Mouse (Mus musculus) frontal cortex, adult (tissue): ENCODE results near the gene Akap12.

ENCODE experiments used
- ATAC-seq: cut with Nextera tagmentation; 2 replicates; pipeline ENCODE4 v1.9.2; 2017; ENCODE audit warnings: mild to moderate bottlenecking, moderate library complexity, mixed read lengths; ENCODE audit not compliant: low TSS enrichment

The Akap12 gene

DNA sequence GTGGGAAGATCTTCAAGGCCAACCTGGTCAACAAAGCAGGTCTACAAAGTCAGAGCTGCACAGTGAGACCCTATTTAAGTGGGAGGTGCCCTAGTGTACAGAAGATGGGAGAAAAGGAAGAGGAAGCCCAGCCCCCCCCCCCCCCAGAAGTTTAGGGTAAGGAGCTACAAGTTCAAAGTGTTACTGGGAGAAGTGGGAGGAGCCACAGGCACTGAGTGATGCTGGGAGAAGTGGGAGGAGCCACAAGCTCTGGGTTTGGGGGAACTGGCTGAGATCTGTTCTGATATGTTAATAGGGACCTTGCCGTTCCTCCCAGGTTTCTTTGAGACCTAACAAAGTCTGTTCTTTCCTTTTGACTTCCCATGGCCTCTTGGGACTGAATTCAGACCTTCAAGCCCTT is 18.6 kb downstream of the Akap12 start:
- no peak for ATAC-seq

DNA sequence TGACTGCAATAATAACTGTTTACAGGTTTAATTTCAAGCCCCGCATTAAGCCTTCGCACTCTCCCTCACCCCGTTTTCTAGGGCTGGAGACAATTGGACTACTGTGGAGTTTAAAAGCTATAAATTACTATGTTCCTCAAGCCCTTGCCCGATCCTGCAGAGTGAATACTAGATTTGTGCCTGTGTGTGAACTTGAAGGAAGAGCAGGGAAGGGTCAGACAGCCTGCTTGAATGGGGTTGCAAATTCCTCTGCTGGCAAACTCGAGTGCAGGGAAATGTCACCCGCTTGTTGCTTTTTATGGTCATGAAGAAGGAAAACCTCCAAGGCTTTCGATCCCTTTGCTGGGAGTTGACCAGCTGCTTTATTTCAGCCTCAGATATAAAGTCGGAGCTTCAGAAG is 19.6 kb downstream of the Akap12 start:
- no peak for ATAC-seq

DNA sequence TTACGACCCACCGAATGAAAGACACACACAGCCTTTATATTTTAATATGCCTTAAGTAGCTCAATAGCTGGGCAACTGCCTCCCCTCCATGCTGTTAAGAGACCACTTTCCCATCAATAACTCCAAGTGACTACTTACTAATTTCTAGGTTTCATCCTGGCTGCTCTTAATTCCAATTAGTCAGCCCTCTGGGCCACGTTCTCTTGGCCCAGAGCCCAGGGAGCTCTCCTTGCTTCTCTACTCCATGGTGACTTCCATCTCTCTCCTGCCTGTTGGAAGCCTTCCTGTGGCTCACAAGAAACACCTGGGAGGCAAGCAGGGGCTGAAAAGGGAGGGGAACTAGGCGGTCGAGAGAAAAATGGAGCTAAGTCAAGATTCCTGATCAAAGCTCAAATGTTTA is 23.0 kb downstream of the Akap12 start:
- no peak for ATAC-seq

DNA sequence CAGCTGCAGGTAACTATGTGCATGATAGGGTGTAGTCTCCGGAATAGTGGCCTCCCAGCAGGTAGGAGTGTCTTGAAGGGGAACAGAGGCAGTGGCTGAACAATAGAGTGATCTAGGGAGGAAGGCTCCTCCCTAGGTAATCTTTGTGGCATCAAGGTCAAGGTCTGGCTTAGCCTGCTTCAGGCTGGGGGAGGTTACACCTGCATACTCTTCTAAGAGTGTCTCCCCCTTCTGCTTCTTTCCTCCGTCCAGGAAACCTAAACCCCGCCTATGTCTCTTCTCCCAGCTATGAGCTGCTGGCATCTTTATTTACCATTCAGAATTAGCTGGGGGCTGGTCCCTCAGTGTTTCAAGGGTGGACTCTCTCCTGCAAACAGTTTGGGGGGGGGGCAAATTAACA is 23.5 kb downstream of the Akap12 start:
- no peak for ATAC-seq

DNA sequence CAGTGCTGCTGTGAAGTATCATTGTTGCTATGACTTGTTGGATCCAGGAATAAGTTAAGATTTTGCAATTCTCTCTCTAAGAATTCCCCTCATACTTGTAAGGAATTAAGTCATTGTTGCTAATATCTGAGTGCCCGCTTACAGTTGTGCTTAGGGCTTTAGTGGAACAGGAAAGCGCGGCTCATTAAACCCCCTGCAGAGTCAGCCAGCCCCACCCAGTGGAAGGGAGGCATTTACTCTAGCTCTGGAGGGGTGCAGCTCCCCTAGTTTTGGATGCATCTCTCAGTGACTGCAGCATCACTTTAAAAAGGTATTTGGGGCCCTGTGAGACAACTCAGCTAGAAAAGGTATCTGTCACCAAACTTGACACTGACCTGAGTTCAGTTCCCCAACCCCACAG is 24.0 kb downstream of the Akap12 start:
- ATAC-seq = no peak

DNA sequence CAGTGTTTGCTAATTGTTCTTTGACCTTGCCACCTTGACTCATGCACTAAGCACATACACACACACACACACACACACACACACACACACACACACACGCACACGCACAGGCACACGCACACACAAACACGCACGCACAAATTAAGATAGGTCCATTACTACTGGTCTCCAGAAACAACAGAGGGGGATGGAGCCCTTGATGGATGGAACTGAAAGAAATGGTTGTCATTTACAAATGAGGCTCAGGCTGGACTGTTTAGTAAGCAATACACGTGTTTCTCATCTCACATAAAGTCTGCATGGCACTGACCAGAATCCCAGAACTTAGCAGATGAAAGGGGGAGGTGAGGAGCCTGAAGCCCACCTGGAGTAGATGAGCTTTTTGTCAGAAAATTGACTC is 24.4 kb downstream of the Akap12 start:
- ATAC-seq = no peak

DNA sequence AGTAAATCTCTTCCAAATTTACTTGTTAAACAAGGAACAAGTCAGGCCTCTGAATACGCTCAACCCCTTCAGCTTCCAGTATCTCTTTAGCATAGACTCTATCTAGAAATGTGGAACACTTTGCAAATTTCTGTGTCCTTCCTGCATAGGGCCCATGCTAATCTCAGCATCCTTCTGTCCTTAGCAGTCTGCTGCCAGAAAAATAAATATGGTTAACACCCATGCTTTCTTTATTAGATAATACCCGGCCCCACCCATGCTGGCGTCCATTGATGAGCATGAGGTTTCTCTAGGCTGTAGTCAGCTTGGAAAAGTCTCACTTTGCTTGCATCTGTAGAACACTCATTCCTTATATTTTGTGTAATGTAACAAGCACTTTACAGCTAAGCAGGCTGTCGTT is 27.2 kb downstream of the Akap12 start:
- ATAC-seq = no peak

DNA sequence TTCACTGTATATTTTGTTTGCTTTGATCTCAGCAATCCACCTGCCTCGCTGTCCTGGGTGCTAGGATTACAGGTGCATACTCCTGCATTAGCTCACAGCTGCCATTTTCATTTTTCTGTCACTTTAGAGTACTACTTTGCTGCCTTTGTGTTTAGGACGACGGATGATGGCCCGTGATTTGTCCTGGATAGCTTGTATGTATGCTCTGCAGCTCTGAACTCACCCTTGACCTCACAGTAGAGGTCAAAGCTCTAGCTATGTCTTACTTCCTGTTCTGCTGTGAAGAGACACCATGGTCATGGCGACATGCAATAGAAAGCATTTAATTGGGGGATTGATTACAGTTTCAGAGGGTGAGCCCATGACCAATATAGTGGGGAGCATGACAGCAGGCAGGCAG is 37.4 kb downstream of the Akap12 start:
- no peak for ATAC-seq

DNA sequence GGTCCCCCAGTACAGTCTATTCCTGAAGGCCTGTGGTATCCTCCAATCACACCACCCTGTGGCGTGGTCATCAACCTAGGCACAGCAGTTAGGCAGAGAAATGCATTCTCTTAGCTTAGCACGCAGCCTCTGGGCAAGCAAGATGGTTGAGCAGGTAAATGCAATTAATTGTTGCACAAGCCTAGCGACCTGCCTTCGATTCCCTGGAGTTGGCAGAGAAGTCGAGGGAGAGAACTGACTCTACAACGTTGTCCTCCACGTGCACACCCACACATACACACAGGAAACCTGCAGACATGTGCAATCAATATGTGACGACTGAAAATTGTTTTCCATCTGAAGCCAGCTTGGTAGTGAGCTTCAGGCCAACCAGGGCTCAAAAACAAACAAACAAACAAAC is 57.7 kb downstream of the Akap12 start:
- no peak for ATAC-seq

DNA sequence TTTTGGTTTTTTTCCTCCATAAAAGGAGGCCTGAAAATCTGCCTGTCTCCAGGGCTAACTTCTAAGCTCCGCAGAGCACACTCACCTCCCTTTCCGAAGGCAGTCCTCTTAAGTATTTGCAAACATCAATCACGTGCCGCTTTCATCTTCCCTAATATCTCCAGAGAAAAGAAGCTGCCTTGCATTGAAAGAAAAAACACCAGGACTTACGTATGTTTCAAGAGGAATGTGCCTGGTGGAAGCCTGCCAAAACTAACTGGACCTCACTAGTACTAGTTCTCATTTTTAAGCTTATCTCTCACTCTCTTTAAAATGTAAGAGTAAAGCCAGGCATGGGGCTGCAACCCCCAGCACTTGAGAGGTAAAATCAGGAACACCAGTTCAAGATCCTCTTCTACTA is 59.4 kb downstream of the Akap12 start:
- ATAC-seq = no peak

DNA sequence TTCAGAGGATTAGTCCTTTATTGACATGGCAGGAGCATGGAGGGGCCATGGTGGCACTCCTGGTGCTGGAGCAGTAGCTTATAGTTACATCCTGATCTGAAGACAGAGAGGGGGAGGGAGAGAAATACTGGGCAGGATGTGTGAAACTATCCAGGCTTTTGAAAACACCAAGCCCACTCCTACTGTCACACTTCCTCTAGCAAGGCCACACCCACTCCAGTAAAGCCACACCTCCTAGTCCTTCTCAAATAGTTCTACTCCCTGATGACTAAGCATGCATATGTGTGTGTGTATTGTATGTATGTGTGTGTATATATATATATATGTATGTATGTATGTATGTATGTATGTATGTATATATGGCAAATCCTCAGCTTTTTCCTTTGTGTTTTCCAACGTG is 61.5 kb downstream of the Akap12 start:
- ATAC-seq = no peak

DNA sequence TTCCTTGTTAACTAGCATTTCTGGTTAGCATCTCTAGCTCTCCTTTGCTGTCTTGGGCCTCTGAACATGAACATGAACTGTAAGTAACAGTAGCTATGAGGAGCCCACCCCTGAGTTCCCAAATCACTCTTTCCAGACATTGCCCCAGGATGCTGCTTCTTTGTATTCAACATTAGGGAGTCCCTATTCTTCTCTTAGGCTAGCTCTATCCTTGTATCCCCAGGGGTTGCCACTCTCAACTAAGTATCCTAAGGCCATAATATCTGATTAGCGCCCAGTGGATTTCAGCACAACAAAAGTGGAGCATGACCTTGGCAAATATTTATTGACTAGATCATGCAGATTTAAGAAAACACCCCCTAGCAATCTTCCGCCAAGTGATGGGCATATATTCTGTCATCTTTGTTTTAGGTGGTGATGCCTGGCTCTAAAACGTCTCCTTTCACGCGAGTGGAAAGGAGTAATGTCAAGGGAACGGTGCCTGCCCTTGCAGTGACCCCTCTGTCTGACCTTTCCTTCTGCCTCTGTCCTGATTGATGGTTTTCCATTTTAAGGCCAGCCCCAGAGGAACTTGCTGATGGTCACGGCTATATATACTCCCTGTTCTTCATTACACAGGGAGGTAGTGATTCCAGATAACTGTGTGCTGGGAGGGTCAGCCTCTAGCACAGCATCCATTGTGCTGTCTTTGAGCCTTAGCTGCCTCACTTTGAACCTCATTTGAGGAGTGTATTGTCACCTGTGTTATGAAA is 66.2 kb downstream of the Akap12 start:
- no peak for ATAC-seq

DNA sequence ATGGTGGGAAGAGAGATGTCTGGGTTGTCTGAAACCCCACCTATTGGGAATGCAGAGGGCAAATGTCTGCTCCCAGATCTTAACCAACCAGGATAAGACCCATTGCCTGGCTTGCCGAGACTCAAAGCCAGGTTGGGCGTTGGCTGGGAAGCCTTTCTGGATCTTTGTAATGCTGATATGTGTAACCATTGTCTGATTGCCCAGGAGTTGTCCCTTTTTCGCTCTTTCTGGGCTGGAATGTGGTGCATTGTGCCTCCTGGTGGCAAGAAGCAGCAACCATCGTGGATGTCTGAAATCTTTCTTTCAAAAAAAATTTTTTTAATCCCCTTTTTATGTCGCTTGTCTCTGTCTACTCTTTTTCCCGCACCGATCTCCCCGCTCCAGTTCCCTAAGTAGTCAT is 67.1 kb downstream of the Akap12 start:
- ATAC-seq = peak; percentile 64

DNA sequence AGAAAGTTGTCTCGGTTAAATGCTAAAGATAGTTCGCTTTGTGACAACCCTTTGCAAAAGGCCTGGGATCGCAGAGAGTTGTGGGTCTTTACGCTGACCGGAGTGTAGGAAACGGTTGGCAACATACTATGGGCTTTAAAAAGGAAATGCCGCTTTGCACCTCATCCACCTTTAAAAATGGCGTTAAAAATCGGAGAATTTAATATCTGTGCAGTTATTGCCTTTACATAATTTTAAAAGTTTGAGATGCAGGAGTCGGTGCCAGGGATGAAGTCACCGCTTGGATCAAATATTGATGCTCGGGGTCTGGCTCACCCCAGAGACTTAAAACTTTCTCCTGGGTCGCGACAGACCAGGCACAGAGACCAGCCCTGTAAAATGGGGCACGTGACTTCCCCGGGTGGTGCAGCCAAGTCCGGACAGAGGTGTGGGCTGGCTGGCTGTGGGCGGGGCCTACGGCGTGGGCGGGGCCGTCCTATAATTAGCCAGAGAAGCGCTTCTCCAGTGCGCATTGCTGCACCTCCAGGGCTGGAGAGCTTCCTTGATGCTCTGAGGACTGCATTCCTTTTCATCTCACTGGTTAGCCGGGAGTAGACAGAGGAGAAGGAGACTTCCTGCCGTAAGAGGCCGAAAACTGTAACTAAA is 68.0 kb downstream of the Akap12 start:
- peak; percentile 88 for ATAC-seq

DNA sequence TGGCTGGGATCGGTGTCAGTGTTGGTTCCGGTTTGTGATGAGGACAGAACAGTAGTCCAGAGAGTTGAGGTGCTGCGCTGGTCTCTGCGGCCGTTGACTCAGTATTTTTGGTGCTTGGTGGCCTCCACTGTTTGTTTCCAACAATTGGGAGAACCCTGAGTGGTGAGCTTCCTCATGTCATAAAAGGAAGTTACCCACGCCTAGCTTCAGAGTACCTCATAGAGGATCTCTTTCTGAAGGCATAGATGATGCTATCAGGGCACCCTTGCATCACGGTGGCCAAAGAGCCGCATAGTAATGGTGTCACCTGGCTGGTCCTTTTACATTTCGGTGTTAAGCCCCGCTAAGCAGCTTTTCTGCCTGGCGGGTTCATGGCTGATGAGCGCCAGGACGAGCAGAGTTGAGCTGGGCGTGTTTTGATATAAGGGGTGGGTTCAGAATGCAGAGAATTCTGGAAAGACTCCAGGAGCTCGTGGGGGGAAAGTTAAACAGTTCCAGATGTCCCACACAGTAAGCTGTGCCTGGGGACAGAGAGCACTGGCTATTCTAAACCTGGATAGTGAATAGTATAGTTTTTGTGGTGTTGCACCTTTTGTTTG is 72.8 kb downstream of the Akap12 start:
- no peak for ATAC-seq

DNA sequence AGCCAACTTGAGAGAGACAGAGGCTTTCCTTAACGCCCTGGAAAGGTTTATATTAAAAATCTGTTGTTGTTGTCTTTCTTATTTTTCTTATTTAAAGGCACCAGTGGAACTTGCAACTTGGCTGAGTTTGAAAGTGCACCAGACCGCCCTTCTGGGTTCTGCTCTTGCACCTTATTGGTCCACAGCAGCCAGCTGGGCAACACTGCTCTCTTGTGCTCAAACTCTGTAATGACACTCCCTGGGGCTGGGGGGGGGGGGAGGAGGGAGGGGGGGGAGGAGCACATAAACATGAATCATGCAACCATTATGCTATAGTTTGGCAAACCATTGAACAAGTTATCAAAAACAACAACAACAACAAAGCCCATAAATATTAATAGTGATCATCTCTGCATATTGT is 75.2 kb downstream of the Akap12 start:
- peak; percentile 82 for ATAC-seq

DNA sequence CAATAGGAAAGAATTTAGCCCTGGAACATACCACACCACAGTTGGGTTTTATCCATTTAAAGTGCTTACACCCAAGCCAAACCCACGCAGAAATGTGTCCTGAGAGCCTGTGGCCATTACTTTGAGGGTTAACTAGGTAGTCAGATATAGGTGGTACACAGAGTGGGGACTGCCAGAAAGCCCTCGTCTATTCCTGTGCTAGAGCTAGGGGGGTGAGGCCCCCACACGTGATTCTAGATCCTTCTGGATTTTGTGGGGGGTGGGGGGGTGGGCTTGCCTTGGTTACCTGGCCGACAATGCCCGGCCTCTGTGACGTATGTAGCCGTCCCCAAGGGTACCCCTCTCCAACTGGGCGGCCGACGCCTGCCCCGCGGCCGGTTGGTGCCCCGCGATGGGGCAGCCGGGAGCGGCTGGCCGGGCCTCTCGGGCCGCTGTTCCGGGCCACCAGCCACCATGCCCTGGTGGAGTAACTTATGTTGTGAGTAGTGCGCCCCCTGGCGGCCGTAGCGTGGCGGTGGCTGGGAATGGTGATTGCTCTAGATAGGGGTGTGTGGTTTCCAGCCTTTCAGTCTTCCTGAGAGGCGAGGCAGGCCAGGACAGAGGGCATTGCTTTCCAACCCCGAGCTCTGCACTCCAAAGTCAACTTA is 80.4 kb downstream of the Akap12 start:
- ATAC-seq = peak; percentile 95

DNA sequence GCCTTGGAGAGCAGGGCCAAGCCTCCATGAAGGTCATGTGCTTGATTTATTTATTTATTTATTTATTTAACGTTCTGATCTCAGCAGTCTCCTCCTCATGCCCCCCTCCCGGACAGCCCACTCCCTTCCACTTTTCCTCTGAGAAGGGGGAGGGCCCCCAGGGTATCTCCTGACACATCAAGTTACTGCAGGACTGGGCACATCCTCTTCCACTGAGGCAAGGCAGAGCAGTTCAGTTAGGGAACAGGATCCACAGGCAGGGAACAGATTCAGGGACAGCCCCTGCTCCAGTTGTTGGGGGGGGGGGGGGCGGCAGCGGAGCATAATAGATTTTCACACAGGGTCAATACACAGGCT is 80.9 kb downstream of the Akap12 start:
- ATAC-seq = no peak

DNA sequence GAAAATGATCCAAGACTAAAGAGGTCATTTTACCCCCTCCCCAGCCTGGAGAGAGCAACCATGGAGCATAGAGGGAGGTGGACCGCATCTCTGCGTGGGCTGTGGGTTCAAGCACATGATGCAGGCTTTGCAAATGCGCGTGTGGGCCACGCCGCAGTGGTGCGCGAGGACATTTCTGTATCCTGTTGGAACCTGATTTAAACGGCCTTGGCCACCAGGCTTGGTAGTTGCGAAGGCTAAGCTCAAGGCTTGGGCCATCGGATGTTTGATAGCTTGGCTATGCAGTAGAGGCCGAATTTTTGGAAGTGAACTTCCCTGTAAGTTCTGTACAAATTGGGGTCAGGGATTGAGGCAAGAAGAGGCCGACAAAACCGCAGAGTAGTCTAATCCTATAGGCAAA is 81.4 kb downstream of the Akap12 start:
- no peak for ATAC-seq

DNA sequence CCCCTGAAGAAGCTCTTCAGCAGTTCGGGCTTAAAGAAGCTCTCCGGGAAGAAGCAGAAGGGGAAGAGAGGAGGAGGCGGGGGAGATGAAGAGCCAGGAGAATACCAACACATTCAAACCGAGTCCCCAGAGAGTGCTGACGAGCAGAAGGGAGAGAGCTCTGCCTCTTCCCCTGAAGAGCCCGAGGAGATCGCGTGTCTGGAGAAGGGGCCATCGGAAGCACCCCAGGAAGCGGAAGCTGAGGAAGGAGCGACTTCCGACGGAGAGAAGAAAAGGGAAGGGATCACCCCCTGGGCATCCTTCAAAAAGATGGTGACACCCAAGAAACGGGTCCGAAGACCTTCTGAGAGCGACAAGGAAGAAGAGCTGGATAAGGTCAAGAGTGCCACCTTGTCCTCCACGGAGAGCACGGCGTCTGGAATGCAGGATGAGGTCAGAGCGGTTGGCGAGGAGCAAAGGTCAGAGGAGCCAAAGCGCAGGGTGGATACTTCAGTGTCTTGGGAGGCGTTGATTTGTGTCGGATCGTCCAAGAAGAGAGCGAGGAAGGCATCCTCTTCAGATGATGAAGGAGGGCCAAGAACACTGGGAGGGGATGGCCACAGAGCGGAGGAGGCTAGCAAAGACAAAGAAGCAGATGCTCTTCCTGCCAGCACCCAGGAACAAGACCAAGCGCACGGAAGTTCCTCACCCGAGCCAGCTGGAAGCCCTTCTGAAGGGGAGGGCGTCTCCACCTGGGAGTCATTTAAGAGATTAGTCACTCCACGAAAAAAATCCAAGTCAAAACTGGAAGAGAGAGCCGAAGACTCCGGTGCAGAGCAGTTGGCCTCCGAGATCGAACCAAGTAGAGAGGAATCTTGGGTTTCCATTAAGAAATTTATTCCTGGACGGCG is 88.4 kb downstream of the Akap12 start:
- peak; percentile 41; the same call in 1 of the 2 replicates for ATAC-seq

DNA sequence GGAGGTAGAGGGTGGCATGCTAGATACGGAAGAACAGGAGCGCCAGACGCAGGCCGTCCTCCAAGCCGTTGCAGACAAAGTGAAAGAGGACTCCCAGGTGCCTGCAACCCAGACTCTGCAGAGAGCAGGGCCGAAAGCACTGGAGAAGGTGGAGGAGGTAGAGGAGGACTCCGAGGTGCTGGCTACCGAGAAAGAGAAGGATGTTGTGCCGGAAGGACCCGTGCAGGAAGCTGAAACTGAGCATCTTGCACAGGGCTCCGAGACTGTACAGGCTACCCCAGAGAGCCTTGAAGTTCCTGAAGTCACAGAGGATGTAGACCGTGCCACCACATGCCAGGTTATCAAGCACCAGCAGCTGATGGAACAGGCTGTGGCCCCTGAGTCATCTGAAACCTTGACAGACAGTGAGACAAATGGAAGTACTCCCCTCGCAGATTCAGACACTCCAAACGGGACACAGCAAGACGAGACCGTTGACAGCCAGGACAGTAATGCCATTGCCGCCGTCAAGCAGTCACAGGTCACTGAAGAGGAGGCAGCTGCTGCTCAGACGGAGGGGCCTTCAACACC is 89.8 kb downstream of the Akap12 start:
- ATAC-seq = no peak

DNA sequence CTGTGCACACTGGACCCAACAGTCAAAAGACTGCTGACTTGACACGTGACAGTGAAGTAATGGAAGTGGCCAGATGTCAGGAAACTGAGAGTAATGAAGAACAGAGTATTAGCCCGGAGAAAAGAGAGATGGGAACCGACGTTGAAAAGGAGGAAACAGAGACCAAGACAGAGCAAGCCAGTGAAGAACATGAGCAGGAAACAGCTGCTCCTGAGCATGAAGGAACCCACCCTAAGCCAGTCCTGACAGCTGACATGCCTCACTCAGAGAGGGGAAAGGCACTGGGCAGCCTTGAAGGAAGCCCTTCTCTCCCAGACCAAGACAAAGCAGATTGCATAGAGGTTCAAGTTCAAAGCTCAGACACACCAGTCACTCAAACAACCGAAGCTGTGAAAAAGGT is 90.5 kb downstream of the Akap12 start:
- no peak for ATAC-seq
